Mouse (Mus musculus): ENCODE data around the gene Flnb.

The Flnb gene

GRCm38 (mm10) chr14:7817770-7818462, at the start of gene Flnb:
Gene Flnb, plus strand, starts transcription at chr14:7817957.
- peak; percentile 91 to 99 for DNase-seq

GRCm38 (mm10) chr14:7773714-7774389, 43.9 kb upstream of the Flnb start:
- DNase-seq, result peak; percentile 49 to 70

- DNase-seq, result no peak
Measured at GRCm38 (mm10) chr14:7786073-7786472, 31.7 kb upstream of the Flnb start.

- DNase-seq, result no peak
Measured at GRCm38 (mm10) chr14:7789266-7790030, 28.3 kb upstream of the Flnb start.

- no peak for DNase-seq
Measured at GRCm38 (mm10) chr14:7791061-7791531, 26.7 kb upstream of the Flnb start.

- DNase-seq, result peak; percentile 17 to 34
Measured at GRCm38 (mm10) chr14:7791532-7792159, 26.1 kb upstream of the Flnb start, which contains the start of gene Gm26661. Gene Gm26661, plus strand, starts transcription at chr14:7791587.

- no peak for DNase-seq
Measured at GRCm38 (mm10) chr14:7795961-7796360, 21.8 kb upstream of the Flnb start.

- DNase-seq, result no peak
Measured at GRCm38 (mm10) chr14:7800611-7801010, 17.1 kb upstream of the Flnb start.

GRCm38 (mm10) chr14:7801831-7802230, 15.9 kb upstream of the Flnb start:
- peak in 1 of 2 experiments; percentile 34 for DNase-seq

GRCm38 (mm10) chr14:7803874-7804557, 13.7 kb upstream of the Flnb start:
- no peak for DNase-seq

- DNase-seq, result no peak
Measured at GRCm38 (mm10) chr14:7804558-7804905, 13.2 kb upstream of the Flnb start.

GRCm38 (mm10) chr14:7807711-7808110, 10.0 kb upstream of the Flnb start:
- DNase-seq, result no peak

- DNase-seq, result no peak
Measured at GRCm38 (mm10) chr14:7808501-7808981, 9.2 kb upstream of the Flnb start.

- no peak for DNase-seq
Measured at GRCm38 (mm10) chr14:7809043-7809955, 8.5 kb upstream of the Flnb start.

- peak; percentile 13 to 24 for DNase-seq
Measured at GRCm38 (mm10) chr14:7818463-7819121, 835 bp downstream of the Flnb start.

GRCm38 (mm10) chr14:7819446-7819845, 1.7 kb downstream of the Flnb start:
- DNase-seq, result no peak

GRCm38 (mm10) chr14:7821341-7821740, 3.6 kb downstream of the Flnb start:
- no peak for DNase-seq

- no peak for DNase-seq
Measured at GRCm38 (mm10) chr14:7822693-7823092, 4.9 kb downstream of the Flnb start.

- DNase-seq, result no peak
Measured at GRCm38 (mm10) chr14:7824651-7825268, 7.0 kb downstream of the Flnb start.
